Mouse (Mus musculus) MEL (cell line): ENCODE data around the gene D430041D05Rik. TPM values are rescaled to one million over a fixed set of nuclear protein-coding genes. Genes with fewer than 3 reads are reported as not detected.

Experiments
- DNase-seq: peaks from one replicate; pipeline ENCODE4 v3.0.0; 2011; ENCODE audit warnings: low read depth, low spot score
- H3K27ac ChIP-seq: 2 replicates; pipeline ENCODE4 v1.5.1; 2012; ENCODE audit warnings: low read depth, mild to moderate bottlenecking, control low read depth, low read length, moderate library complexity; ENCODE audit not compliant: control insufficient read depth
- H3K27me3 ChIP-seq, 2 experiments: fragments of 150-350 bp in 1 of 2; sonication (generic) in 1 of 2; 2 replicates each; pipeline ENCODE4 v1.6.1; 2012; ENCODE audit warnings: low read length in 2 of 2, mild to moderate bottlenecking in 2 of 2, improper control_type of control experiment in 1 of 2, moderate library complexity in 1 of 2; ENCODE audit not compliant: insufficient read depth in 2 of 2, control insufficient read depth in 1 of 2
- H3K36me3 ChIP-seq, 2 experiments: 2 replicates each; pipeline ENCODE4 v1.6.1; 2012 to 2014; ENCODE audit warnings: low read length in 2 of 2, improper control_type of control experiment in 1 of 2, inconsistent platforms in 1 of 2, mild to moderate bottlenecking in 1 of 2; ENCODE audit not compliant: insufficient read depth in 2 of 2, control insufficient read depth in 1 of 2
- H3K4me1 ChIP-seq, 2 experiments: fragments of 150-350 bp in 1 of 2; sonication (generic) in 1 of 2; 2 replicates each; pipeline ENCODE4 v1.6.1; 2012; ENCODE audit warnings: low read length in 2 of 2, improper control_type of control experiment in 1 of 2, mild to moderate bottlenecking in 1 of 2; ENCODE audit not compliant: insufficient read depth in 2 of 2, control insufficient read depth in 1 of 2
- H3K4me3 ChIP-seq, 2 experiments: fragments of 150-350 bp in 1 of 2; sonication (generic) in 1 of 2; 2 replicates each; pipeline ENCODE4 v1.5.1; 2012; ENCODE audit warnings: low read depth in 2 of 2, low read length in 2 of 2, mild to moderate bottlenecking in 2 of 2, moderate library complexity in 2 of 2, control low read depth in 1 of 2, improper control_type of control experiment in 1 of 2; ENCODE audit not compliant: control insufficient read depth in 1 of 2, insufficient read depth in 1 of 2
- H3K79me2 ChIP-seq: 2 replicates; pipeline ENCODE4 v1.6.1; 2012; ENCODE audit warnings: mild to moderate bottlenecking, low read length, moderate library complexity; ENCODE audit not compliant: control insufficient read depth, poor library complexity, insufficient read depth
- H3K9ac ChIP-seq: 2 replicates; pipeline ENCODE4 v1.6.1; 2012; ENCODE audit warnings: low read depth, mild to moderate bottlenecking, control low read depth, low read length, moderate library complexity; ENCODE audit not compliant: control insufficient read depth, poor library complexity, severe bottlenecking
- H3K9me3 ChIP-seq: fragments of 150-350 bp; sonication (generic); replicated peaks from 2 replicates; pipeline ENCODE4 v1.6.1; 2012; ENCODE audit warnings: mild to moderate bottlenecking, low read length, improper control_type of control experiment, moderate library complexity; ENCODE audit not compliant: insufficient read depth
- CHD1 ChIP-seq: IDR thresholded peaks from 2 replicates; pipeline ENCODE4 v1.6.1; 2012; ENCODE audit warnings: low read depth, mild to moderate bottlenecking, inconsistent platforms, low read length, improper control_type of control experiment
- CHD2 ChIP-seq: IDR thresholded peaks from 2 replicates; pipeline ENCODE4 v1.6.1; 2011; ENCODE audit warnings: low read length, improper control_type of control experiment
- CTCF ChIP-seq, 3 experiments: IDR thresholded peaks in 2 of 3; conservative IDR thresholded peaks in 1 of 3; 2 replicates each; pipeline ENCODE4 v1.5.1; 2011 to 2012; ENCODE audit warnings: low read length in 3 of 3, low read depth in 2 of 3, mild to moderate bottlenecking in 2 of 3, improper control_type of control experiment in 1 of 3, inconsistent platforms in 1 of 3, mixed read lengths in 1 of 3, moderate library complexity in 1 of 3; ENCODE audit not compliant: control insufficient read depth in 1 of 3, insufficient read depth in 1 of 3, poor library complexity in 1 of 3, severe bottlenecking in 1 of 3
- ELF1 ChIP-seq: IDR thresholded peaks from 2 replicates; pipeline ENCODE4 v1.6.1; 2014; ENCODE audit warnings: low read depth, mild to moderate bottlenecking, inconsistent platforms, low read length, improper control_type of control experiment, moderate library complexity
- HCFC1 ChIP-seq: IDR thresholded peaks from 2 replicates; pipeline ENCODE4 v1.6.1; 2012; ENCODE audit warnings: low read depth, mild to moderate bottlenecking, inconsistent platforms, low read length, improper control_type of control experiment, moderate library complexity
- MAX ChIP-seq: IDR thresholded peaks from 2 replicates; pipeline ENCODE4 v1.6.1; 2011; ENCODE audit warnings: low read length, improper control_type of control experiment
- MXI1 ChIP-seq: IDR thresholded peaks from 2 replicates; pipeline ENCODE4 v1.6.1; 2011; ENCODE audit warnings: mild to moderate bottlenecking, low read depth, low read length, improper control_type of control experiment
- MYB ChIP-seq: IDR thresholded peaks from 2 replicates; pipeline ENCODE4 v1.6.1; 2011; ENCODE audit warnings: mild to moderate bottlenecking, low read depth, low read length, improper control_type of control experiment
- MYC ChIP-seq: IDR thresholded peaks from 2 replicates; pipeline ENCODE4 v1.6.1; 2011; ENCODE audit warnings: low read depth, mild to moderate bottlenecking, low read length, improper control_type of control experiment, moderate library complexity
- NELFE ChIP-seq: IDR thresholded peaks from 2 replicates; pipeline ENCODE4 v1.6.1; 2011; ENCODE audit warnings: low read depth, low read length, improper control_type of control experiment
- POLR2AphosphoS5 ChIP-seq: IDR thresholded peaks from 2 replicates; pipeline ENCODE4 v1.6.1; 2012; ENCODE audit warnings: low read depth, borderline replicate concordance, mild to moderate bottlenecking, inconsistent platforms, low read length, moderate library complexity, mixed read lengths
- SIN3A ChIP-seq: IDR thresholded peaks from 2 replicates; pipeline ENCODE4 v1.6.1; 2012; ENCODE audit warnings: low read length, improper control_type of control experiment, inconsistent platforms
- TAL1 ChIP-seq: IDR thresholded peaks from 2 replicates; pipeline ENCODE4 v1.6.1; 2012; ENCODE audit warnings: mild to moderate bottlenecking, inconsistent platforms, low read length, moderate library complexity, mixed read lengths
- TBP ChIP-seq: IDR thresholded peaks from 2 replicates; pipeline ENCODE4 v1.8.0; 2011; ENCODE audit warnings: low read depth, low read length, improper control_type of control experiment
- UBTF ChIP-seq: IDR thresholded peaks from 2 replicates; pipeline ENCODE4 v1.6.1; 2012; ENCODE audit warnings: low read depth, mild to moderate bottlenecking, inconsistent platforms, low read length, improper control_type of control experiment, moderate library complexity, borderline replicate concordance; ENCODE audit not compliant: insufficient read depth
- ZKSCAN1 ChIP-seq: IDR thresholded peaks from 2 replicates; pipeline ENCODE4 v1.6.1; 2012; ENCODE audit warnings: low read depth, mild to moderate bottlenecking, inconsistent platforms, low read length, improper control_type of control experiment, moderate library complexity
- ZMIZ1 ChIP-seq: IDR thresholded peaks from 2 replicates; pipeline ENCODE4 v1.6.1; 2012; ENCODE audit warnings: low read depth, mild to moderate bottlenecking, inconsistent platforms, low read length, improper control_type of control experiment, moderate library complexity
- polyA plus RNA-seq, 2 experiments: library from polyadenylated mRNA; stranded (reverse) in 1 of 2; unstranded in 1 of 2; fragments of >175 nt in 1 of 2; fragments of >200 nt in 1 of 2; gene quantifications; 2 replicates each; pipeline versions ENCODE4 v1.2.1 to v1.2.4; 2012; ENCODE audit warnings: low replicate concordance in 2 of 2, low read depth in 1 of 2; ENCODE audit not compliant: insufficient read length in 2 of 2, insufficient read depth in 1 of 2, missing spikeins in 1 of 2
- total RNA-seq: library from RNA; depleted of rRNA; stranded (reverse); fragments of 300-350 nt; gene quantifications from 2 replicates; pipeline ENCODE4 v1.2.3, GENCODE M21; 2012

The D430041D05Rik gene
- total and polyA plus RNA-seq, 3 experiments: 0.46 to 1.1 TPM; not detected in 1

- TF ChIP-seq MXI1: no peak
- TF ChIP-seq POLR2AphosphoS5: no peak
- no peak for TF ChIP-seq ZMIZ1
- no peak for TF ChIP-seq TAL1
- no peak for TF ChIP-seq SIN3A
- no peak for TF ChIP-seq ELF1
- TF ChIP-seq CHD2: no peak
- no peak for TF ChIP-seq CTCF (IDR thresholded peaks at IDR 0.05 in 2 of 3, conservative IDR thresholded peaks at IDR 0.05 in 1 of 3; ENCODE audit: control insufficient read depth in 1 of 3, insufficient read depth in 1 of 3, low read depth in 2 of 3, low read length in 3 of 3, poor library complexity in 1 of 3, severe bottlenecking in 1 of 3)
- no peak for TF ChIP-seq NELFE
- TF ChIP-seq MYB: no peak
- TF ChIP-seq ZKSCAN1: no peak
- no peak for TF ChIP-seq MAX
- TF ChIP-seq UBTF: no peak
- TF ChIP-seq HCFC1: no peak
- no peaks in the 10 kb centered on the region for H3K4me1 ChIP-seq
- H3K9me3 ChIP-seq: no peaks in the 10 kb centered on the region
- peaks cover 2 to 7% of the 10 kb centered on the region in 2 experiments for H3K27me3 ChIP-seq
- no peak overlapping the region for H3K9ac ChIP-seq
- no peaks in the 10 kb centered on the region for H3K36me3 ChIP-seq
- H3K79me2 ChIP-seq: no peaks in the 10 kb centered on the region
- DNase-seq: no peak
- H3K4me3 ChIP-seq: no peak overlapping the region
- no peak overlapping the region for H3K27ac ChIP-seq
These were observed 51.9 kb downstream of the D430041D05Rik start for GRCm38 (mm10) chr2:104358881-104359280.

- no peak overlapping the region for H3K27ac ChIP-seq
- H3K36me3 ChIP-seq: no peaks in the 10 kb centered on the region
- no peak overlapping the region for H3K4me3 ChIP-seq
- H3K9me3 ChIP-seq: no peaks in the 10 kb centered on the region
- H3K79me2 ChIP-seq: no peaks in the 10 kb centered on the region
- peaks cover 4 to 8% of the 10 kb centered on the region in 2 experiments; a peak in 3 of 4 replicates for H3K27me3 ChIP-seq
- H3K4me1 ChIP-seq: no peaks in the 10 kb centered on the region
- no peak overlapping the region for H3K9ac ChIP-seq
- DNase-seq: no peak
- TF ChIP-seq MXI1 (no peak), MYC (no peak), CHD1 (no peak), MAX (no peak), UBTF (no peak), ZKSCAN1 (no peak), TBP (no peak)
These were observed 54.3 kb downstream of the D430041D05Rik start for GRCm38 (mm10) chr2:104356531-104356930.
